Comparison of ENCODE assay signal across 8 mouse cellular contexts in the genomic region with DNA sequence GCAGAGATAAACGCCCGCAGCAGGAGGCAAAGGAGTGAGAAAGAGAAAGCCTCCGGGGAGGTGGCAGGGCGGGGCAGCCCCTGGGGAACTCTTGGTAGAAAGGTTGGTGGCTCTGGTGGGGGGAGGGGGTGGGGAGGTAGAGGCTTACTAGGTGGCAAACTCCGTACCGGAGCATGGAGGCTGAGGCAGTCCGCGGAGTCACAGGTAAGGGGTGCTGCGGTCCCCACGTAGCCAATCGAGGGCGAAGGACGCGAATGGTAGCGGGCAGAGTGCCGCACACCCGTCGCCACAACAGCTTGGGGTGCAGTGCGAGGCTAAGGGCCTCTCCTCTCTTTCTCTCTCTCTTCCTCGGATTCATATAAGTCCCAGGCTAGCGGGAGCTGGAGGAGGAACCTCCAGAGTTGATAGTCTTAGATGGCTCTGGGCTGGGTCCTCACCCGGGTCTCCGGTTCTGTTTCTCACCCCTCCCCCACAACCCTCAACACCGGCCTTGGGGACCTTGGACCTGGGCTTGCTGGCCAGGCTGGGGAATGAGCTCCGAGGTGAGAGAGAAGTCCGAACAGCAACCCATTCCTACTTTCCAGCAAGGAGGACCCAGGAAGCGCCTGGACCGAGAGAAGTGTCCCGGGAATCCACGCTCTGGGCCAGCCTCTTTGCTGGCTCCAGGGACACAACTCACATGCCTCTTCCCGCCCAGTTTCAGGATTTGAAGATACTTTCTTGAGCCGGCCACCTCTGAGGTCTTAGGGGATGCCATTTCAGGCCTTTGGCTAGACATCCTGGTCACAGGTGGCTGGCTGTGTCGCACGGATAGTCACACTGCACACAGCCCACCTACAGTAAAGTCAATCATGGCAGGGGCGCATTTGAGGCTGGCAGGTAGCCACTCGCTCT. TPM values are rescaled to one million over a fixed set of nuclear protein-coding genes. Genes with fewer than 3 reads are reported as not detected.
DNase-seq lines count a peak whose midpoint lies in the region; ATAC-seq and TF ChIP-seq lines count a peak whose summit lies in the region.

No protein-coding gene starts in this region.

- no peak for TF ChIP-seq POLR2A in heart, adult 2 months (IDR thresholded peaks at IDR 0.05; ENCODE audit: insufficient read depth, low read depth, low read length)
- peak; percentile 82 for TF ChIP-seq POLR2A in liver, adult 2 months (IDR thresholded peaks at IDR 0.05; ENCODE audit: extremely low read depth, insufficient read depth, low read length)

- no peaks in the 10 kb centered on the region for H3K79me2 ChIP-seq in heart, adult 2 months (replicated peaks; ENCODE audit: control insufficient read depth, insufficient read depth, low read length)
- H3K79me2 ChIP-seq in liver, adult 2 months (ENCODE audit: control insufficient read depth, insufficient read depth, low read length) = peaks cover 24% of the 10 kb centered on the region; the same call in 1 of the 2 replicates

- TF ChIP-seq CTCF in heart, adult 2 months (IDR thresholded peaks at IDR 0.05) = no peak
- no peak for TF ChIP-seq CTCF in liver, adult 2 months (IDR thresholded peaks at IDR 0.05; ENCODE audit: low read depth, low read length)

- no peaks in the 10 kb centered on the region for H3K9me3 ChIP-seq in hindbrain, embryonic 15.5 days
- H3K9me3 ChIP-seq in neural tube, embryonic 12.5 days = no peaks in the 10 kb centered on the region

- no peak overlapping the region for H3K27ac ChIP-seq in heart, adult 2 months
- no peak overlapping the region for H3K27ac ChIP-seq in hindbrain, embryonic 15.5 days (replicated peaks)
- peak overlapping the region; percentile 95 for H3K27ac ChIP-seq in liver, adult 2 months (replicated peaks; ENCODE audit: insufficient read depth, low read depth, low read length)
- no peak overlapping the region for H3K27ac ChIP-seq in neural tube, embryonic 12.5 days

- H3K4me1 ChIP-seq in heart, adult 2 months (ENCODE audit: control insufficient read depth, insufficient read depth, low read length) = peaks cover 5% of the 10 kb centered on the region
- H3K4me1 ChIP-seq in hindbrain, embryonic 15.5 days (replicated peaks) = peaks cover 17% of the 10 kb centered on the region
- H3K4me1 ChIP-seq in liver, adult 2 months (ENCODE audit: control insufficient read depth, insufficient read depth, low read length) = peaks cover 20% of the 10 kb centered on the region
- H3K4me1 ChIP-seq in neural tube, embryonic 12.5 days = peaks cover 12% of the 10 kb centered on the region

- intact Hi-C loops in heart, adult 2 months (cut with DNase I) = no loop called here
- intact Hi-C loops in heart, postnatal 25 days (cut with DNase I) = no loop called here

- WGBS in heart, adult 2 months = 19% methylated on average over 36 of the region's 36 CpGs
- WGBS in hindbrain, embryonic 15.5 days = 6% methylated on average over 36 of the region's 36 CpGs
- WGBS in liver, adult 2 months = 4% methylated on average over 36 of the region's 36 CpGs
- 3% methylated on average over 36 of the region's 36 CpGs for WGBS in neural tube, embryonic 12.5 days

- H3K9ac ChIP-seq in heart, adult 2 months (ENCODE audit: low read depth, low read length) = peak overlapping the region; percentile 73
- no peak overlapping the region for H3K9ac ChIP-seq in hindbrain, embryonic 15.5 days
- H3K9ac ChIP-seq in liver, adult 2 months (ENCODE audit: low read depth, low read length) = peak overlapping the region; percentile 95
- peak overlapping the region; percentile 40; the same call in 1 of the 2 replicates for H3K9ac ChIP-seq in neural tube, embryonic 12.5 days

- no peaks in the 10 kb centered on the region for H3K36me3 ChIP-seq in heart, adult 2 months (ENCODE audit: control insufficient read depth, insufficient read depth, low read length)
- no peaks in the 10 kb centered on the region for H3K36me3 ChIP-seq in hindbrain, embryonic 15.5 days
- no peaks in the 10 kb centered on the region for H3K36me3 ChIP-seq in liver, adult 2 months (ENCODE audit: control insufficient read depth, insufficient read depth, low read length)
- no peaks in the 10 kb centered on the region for H3K36me3 ChIP-seq in neural tube, embryonic 12.5 days

- no peak for ATAC-seq in hindbrain, embryonic 15.5 days (ENCODE audit: low FRiP score, low read depth)
- no peak for ATAC-seq in neural tube, embryonic 12.5 days (ENCODE audit: low FRiP score, low read depth)

- no peak for TF ChIP-seq EP300 in heart, adult 2 months (IDR thresholded peaks at IDR 0.05; ENCODE audit: insufficient read depth, low read depth, low read length)

- DNase-seq in heart, adult 2 months = no peak
- DNase-seq in heart, postnatal 25 days (ENCODE audit: low spot score) = no peak
- peak; percentile 13 for DNase-seq in adrenal gland, postnatal 25 days
- peak; percentile 82 for DNase-seq in liver, adult 2 months (ENCODE audit: extremely low read depth, low read depth, low spot score)
- no peak for DNase-seq in left cerebral cortex, adult 11 months (ENCODE audit: low spot score)
- DNase-seq in right cerebral cortex, adult 2 months (ENCODE audit: low spot score in 2 of 2) = no peak

- peaks cover 8% of the 10 kb centered on the region for H3K27me3 ChIP-seq in heart, adult 2 months (ENCODE audit: control insufficient read depth, insufficient read depth, low read length)
- H3K27me3 ChIP-seq in hindbrain, embryonic 15.5 days = peaks cover 9% of the 10 kb centered on the region; the same call in 1 of the 2 replicates
- no peaks in the 10 kb centered on the region for H3K27me3 ChIP-seq in liver, adult 2 months (ENCODE audit: control insufficient read depth, insufficient read depth, low read length)
- H3K27me3 ChIP-seq in neural tube, embryonic 12.5 days (replicated peaks) = peaks cover 17% of the 10 kb centered on the region

- H3K4me3 ChIP-seq in heart, adult 2 months = peak overlapping the region; percentile 10; the same call in 1 of the 2 replicates
- H3K4me3 ChIP-seq in hindbrain, embryonic 15.5 days = peak overlapping the region; percentile 28
- peak overlapping the region; percentile 91 for H3K4me3 ChIP-seq in liver, adult 2 months (ENCODE audit: insufficient read depth, low read depth, low read length)
- H3K4me3 ChIP-seq in neural tube, embryonic 12.5 days = peak overlapping the region; percentile 21

- peak overlapping the region; percentile 60 for H3K4me2 ChIP-seq in hindbrain, embryonic 15.5 days
- H3K4me2 ChIP-seq in neural tube, embryonic 12.5 days (replicated peaks) = peak overlapping the region; percentile 66

RNA-seq across cellular contexts. Expression of a gene that starts 2.4 kb away (rescaled TPM):
- total RNA-seq in heart, adult 2 months (2021) = under 1 TPM in 1 of 2 experiments, not detected in 1; 0.16 TPM
- polyA plus RNA-seq in heart, adult 2 months (2012; rRNA removed) = 0.29 and 0.61 TPM in 2 replicates
- under 1 TPM; 0.11 to 0.16 TPM for total RNA-seq in heart, postnatal 25 days (2021)
- total RNA-seq in adrenal gland, postnatal 25 days (2021) = 0.81 TPM in 1 of 2 replicates, not detected in the other
- polyA plus RNA-seq in hindbrain, embryonic 15.5 days (2015; fragmentation: Nextera tagmentation; extraction: Ambion mirVana) = 0.12 TPM in 2 replicates
- 17.6 and 21.8 TPM in 2 replicates for total RNA-seq in liver, adult 2 months (2014; rRNA removed)
- 25.2 and 25.8 TPM in 2 replicates for polyA plus RNA-seq in liver, adult 2 months (2012; rRNA removed)
- polyA plus RNA-seq in neural tube, embryonic 12.5 days (2016; fragmentation: Nextera tagmentation; extraction: Ambion mirVana) = 0.33 and 0.36 TPM in 2 replicates

RNA-seq across cellular contexts. Expression of a gene that starts 12.1 kb away (rescaled TPM):
- not detected for total RNA-seq in heart, adult 2 months (2021)
- 0.12 TPM in 1 of 2 replicates, not detected in the other for polyA plus RNA-seq in heart, adult 2 months (2012; rRNA removed)
- not detected for total RNA-seq in heart, postnatal 25 days (2021)
- total RNA-seq in adrenal gland, postnatal 25 days (2021) = not detected in 2 replicates
- polyA plus RNA-seq in hindbrain, embryonic 15.5 days (2015; fragmentation: Nextera tagmentation; extraction: Ambion mirVana) = not detected in 2 replicates
- total RNA-seq in liver, adult 2 months (2014; rRNA removed) = 1.1 and 1.5 TPM in 2 replicates
- polyA plus RNA-seq in liver, adult 2 months (2012; rRNA removed) = 0.15 and 0.32 TPM in 2 replicates
- not detected in 2 replicates for polyA plus RNA-seq in neural tube, embryonic 12.5 days (2016; fragmentation: Nextera tagmentation; extraction: Ambion mirVana)

Comparison
In these comparisons a context has a peak if more than half of its experiments do, and no peak if none do; other contexts are left out.
1. DNase-seq: peak in adrenal gland, postnatal 25 days (single experiment) and liver, adult 2 months (single experiment); none in heart, adult 2 months (0 of 2), heart, postnatal 25 days (single experiment), left cerebral cortex, adult 11 months (single experiment) and right cerebral cortex, adult 2 months (0 of 2).
2. H3K4me3 ChIP-seq: peak in every context shown above with its lines; median percentile 91 in liver, adult 2 months; 28 in hindbrain, embryonic 15.5 days; 21 in neural tube, embryonic 12.5 days; 10 in heart, adult 2 months.
3. RNA of a gene that starts 2.4 kb away (total RNA-seq): 17.6 to 21.8 TPM in liver, adult 2 months; 0.81 TPM in adrenal gland, postnatal 25 days, 0.16 TPM in heart, adult 2 months and 0.11 to 0.16 TPM in heart, postnatal 25 days; every median in the first group is over 10 times any median in the second.